Mouse (Mus musculus) adrenal gland, postnatal 0 days (tissue): ENCODE measurements around the gene Xlr4a. TPM values are rescaled to one million over a fixed set of nuclear protein-coding genes. Genes with fewer than 3 reads are reported as not detected.

Experiments used
- polyA plus RNA-seq: library from polyadenylated mRNA; unstranded; fragments of >200 nt; fragmentation: Nextera tagmentation; extraction: Ambion mirVana; gene quantifications from 2 replicates; pipeline ENCODE4 v1.2.1, GENCODE M21; 2015

The Xlr4a gene
- polyA plus RNA-seq = 1.5 and 1.6 TPM in 2 replicates

DNA sequence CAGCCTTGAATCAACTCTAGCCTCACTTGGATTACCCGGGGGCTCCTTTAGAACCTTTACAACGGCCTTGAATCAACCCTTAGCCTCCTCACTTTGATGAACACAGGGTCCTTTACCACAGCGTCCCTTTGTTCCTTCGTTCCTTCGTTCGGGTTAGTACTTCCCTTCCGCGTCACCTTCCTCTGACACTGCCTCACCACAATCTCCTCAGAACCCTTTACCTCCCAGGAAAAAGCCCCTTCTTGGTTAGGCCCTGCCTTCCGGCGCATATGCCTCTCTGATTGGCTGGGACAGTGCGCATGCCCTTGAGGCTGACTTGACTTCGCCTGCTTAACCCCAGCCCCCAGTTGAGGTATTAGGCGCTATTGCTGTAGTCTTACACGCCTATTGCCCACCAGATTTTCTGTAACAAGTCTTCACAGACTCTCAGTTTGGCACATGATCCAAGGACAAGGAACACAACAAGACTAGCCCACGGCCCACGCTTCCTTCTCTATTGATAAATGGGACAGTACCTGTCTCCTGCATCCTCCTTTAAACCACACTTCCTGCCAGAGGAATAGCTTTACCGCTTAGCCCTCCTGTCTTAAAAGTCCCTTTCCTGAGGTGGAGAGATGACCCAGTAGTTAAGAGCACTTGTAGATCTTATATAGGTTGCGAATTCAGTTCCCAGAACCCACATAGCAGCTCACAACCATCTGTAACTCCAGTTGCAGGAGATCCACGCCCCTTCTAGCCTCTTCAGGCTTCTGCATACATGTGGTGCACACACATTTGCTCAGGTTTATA, at the start of gene Xlr4a:
Xlr4a (minus strand) TSS at position 212 of the 789 bp plus-strand sequence.

DNA sequence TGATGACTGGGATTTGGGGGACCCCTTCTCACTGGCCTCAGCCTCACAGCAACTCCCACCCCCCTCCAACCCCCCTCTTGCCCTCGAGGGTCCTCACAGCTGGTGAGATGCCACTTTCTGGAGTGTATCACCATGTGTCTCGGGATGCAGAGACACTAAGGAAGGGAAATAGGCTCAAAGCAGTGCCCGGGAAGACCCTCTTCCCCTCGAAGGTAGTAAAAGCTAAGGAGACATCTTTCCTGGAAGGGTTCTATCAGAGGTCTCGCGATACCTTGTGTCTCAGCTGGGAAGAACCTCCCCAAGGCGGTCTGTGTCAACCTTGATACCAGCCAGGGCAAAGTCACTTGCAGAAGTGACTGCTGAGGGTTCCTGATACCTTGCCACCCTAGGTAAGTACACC, 34.5 kb upstream of the Xlr4a start, which contains the start of gene Gm14685:
Gm14685 (plus strand) TSS at position 301 of the 400 bp plus-strand sequence.

DNA sequence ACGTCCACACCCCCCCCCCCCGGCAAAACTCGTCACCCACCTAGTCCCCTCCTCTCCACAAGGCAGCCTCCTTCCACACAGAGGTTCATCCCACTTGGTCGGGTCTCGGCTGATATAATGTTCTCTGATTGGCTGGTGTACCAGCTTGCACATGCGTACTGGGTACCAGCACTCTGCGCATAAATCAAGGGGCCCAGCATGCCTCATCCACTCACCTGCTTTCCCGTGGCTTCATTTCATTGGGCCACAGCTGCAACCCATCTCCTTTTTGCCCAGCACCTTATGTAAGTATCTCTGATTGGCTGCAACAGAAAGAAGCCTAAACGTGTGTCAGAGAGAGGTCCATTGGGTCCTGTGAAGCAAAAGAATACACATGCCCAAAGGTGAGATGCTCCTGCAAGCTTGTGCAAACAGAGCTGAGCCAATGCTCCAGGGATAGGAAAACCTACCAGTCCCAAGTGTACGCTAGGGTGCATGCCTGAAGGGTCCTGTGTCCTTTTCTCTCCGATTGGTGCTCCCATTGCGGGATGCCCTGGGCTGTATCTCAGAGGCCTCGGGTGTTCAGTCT, 14.7 kb upstream of the Xlr4a start, which contains the start of gene Xlr3a:
Xlr3a (minus strand) TSS at position 155 of the 568 bp plus-strand sequence.

DNA sequence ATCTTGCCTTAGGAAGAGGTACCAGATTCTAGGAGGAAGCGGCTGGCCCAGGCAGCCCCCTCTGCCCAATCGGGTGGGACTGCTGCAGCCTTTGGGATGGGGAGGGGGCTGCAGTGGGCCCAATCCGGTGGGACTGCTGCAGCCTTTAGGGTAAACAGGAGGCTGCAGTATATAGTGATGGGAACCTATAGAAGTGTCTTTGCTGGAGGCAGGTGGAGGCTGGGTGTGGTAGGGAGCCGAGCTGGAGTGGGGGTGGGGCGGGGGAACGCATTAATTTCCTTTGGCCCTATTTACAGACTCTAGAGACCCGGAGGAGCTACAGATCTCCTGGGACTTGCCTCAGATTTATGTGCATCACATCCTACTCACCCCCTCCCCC, 17.9 kb downstream of the Xlr4a start, which contains the start of gene Pnma3:
Pnma3 (plus strand) TSS at position 373 of the 379 bp plus-strand sequence.

DNA sequence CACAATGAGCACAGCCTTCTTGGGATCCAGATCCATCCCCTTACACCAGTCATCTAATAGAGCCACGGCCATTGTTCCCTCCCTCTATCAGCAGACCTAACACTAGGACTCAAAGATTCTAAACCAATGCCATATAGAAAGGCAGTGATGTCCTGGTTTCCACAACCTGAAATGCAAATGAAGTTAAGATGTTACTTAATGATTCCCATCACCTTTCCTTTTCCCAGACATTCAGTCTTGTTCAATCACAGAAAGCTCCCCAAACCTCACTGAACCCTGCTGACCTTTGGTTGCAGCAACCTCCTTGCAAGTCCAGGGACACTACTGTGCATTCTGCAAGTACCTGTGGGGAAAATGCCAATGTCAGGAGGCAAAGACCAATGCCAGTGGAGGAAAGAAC, 45.3 kb downstream of the Xlr4a start, which contains the start of gene Pnma5:
Pnma5 (minus strand) TSS at position 101 of the 400 bp plus-strand sequence.

Other genes with a start within 250 kb of the Xlr4a start
- gene Cetn2, start 164.1 kb downstream of the Xlr4a start, polyA plus RNA-seq = 102 and 113 TPM in 2 replicates
- gene Nsdhl, start 163.9 kb downstream of the Xlr4a start, polyA plus RNA-seq = 14.3 and 15.7 TPM in 2 replicates
- gene Zfp185, start 95.1 kb downstream of the Xlr4a start, polyA plus RNA-seq = 5.5 and 6.3 TPM in 2 replicates
- gene Pnma5, start 45.4 kb downstream of the Xlr4a start, polyA plus RNA-seq = 0.05 TPM in 1 of 2 replicates, not detected in the other
- gene Pnma3, start 17.7 kb downstream of the Xlr4a start, polyA plus RNA-seq = 0.46 and 0.48 TPM in 2 replicates
- gene Xlr3a, start 14.6 kb upstream of the Xlr4a start, polyA plus RNA-seq = 1.9 and 3.3 TPM in 2 replicates
- gene Gm14685, start 34.6 kb upstream of the Xlr4a start, polyA plus RNA-seq = 0.06 and 0.09 TPM in 2 replicates
- not detected in 2 replicates for gene Xlr5b, start 66.3 kb upstream of the Xlr4a start, polyA plus RNA-seq
- not detected in 2 replicates for gene DXBay18, start 67.0 kb upstream of the Xlr4a start, polyA plus RNA-seq
- not detected in 2 replicates for gene Spin2d, start 94.5 kb upstream of the Xlr4a start, polyA plus RNA-seq
- gene Xlr3b, start 109.7 kb upstream of the Xlr4a start, polyA plus RNA-seq = 3.0 and 18.5 TPM in 2 replicates
- 0.62 and 9.2 TPM in 2 replicates for gene Xlr4b, start 131.9 kb upstream of the Xlr4a start, polyA plus RNA-seq
- 17.5 and 22.4 TPM in 2 replicates for gene F8a, start 145.8 kb upstream of the Xlr4a start, polyA plus RNA-seq
- gene Xlr4c, start 160.7 kb upstream of the Xlr4a start, polyA plus RNA-seq = 0.14 TPM in 1 of 2 replicates, not detected in the other
- not detected in 2 replicates for gene Xlr3c, start 182.9 kb upstream of the Xlr4a start, polyA plus RNA-seq
- gene Xlr5a, start 210.5 kb upstream of the Xlr4a start, polyA plus RNA-seq = 0.19 TPM in 1 of 2 replicates, not detected in the other
- gene Xlr5c, start 210.5 kb upstream of the Xlr4a start, polyA plus RNA-seq = not detected in 2 replicates